Mouse (Mus musculus) E14TG2a.4 (cell line): ENCODE data around the gene Dnal1.
A peak's percentile ranks its signal among the peaks of the same experiment; 100 is the strongest.

Experiments used
- CTCF ChIP-seq: conservative IDR thresholded peaks from 2 replicates; pipeline ENCODE4 v1.5.1; 2014; ENCODE audit warnings: low read length
- NANOG ChIP-seq: IDR thresholded peaks from 2 replicates; pipeline ENCODE4 v1.6.1; 2014; ENCODE audit warnings: borderline replicate concordance, low read length, mixed read lengths

- TF ChIP-seq CTCF: peak; percentile 20; the same call in 1 of the 2 replicates
- TF ChIP-seq NANOG: no peak
These were observed 4.2 kb upstream of the Dnal1 start for GRCm38 (mm10) chr12:84109924-84110323.
